Mouse (Mus musculus) gastrocnemius, postnatal 14 days (tissue): ENCODE measurements around the gene Id3. TPM values are rescaled to one million over a fixed set of nuclear protein-coding genes. Genes with fewer than 3 reads are reported as not detected.
"Not testable (repeated sequence)": the region's sequence is repeated elsewhere in the genome, so short reads cannot be mapped to it uniquely, and the experiment has no call there.

ENCODE experiments used
- DNase-seq: peaks from one replicate; pipeline ENCODE4 v3.0.0; 2021; ENCODE audit warnings: mixed read lengths
- intact Hi-C: fragments of 180-260 bp; cut with DNase I; formaldehyde crosslinking; loops from one replicate; pipeline ENCODE4 v1.15.1; 2025; ENCODE audit warnings: low total_unique reads
- long read RNA-seq, 2 experiments: library from polyadenylated mRNA; stranded (forward); transcript quantifications; one replicate each; pipeline ENCODE4 v2.0.0; 2021
- total RNA-seq, 2 experiments: library from RNA; stranded (reverse); gene quantifications; 2 replicates each; pipeline ENCODE4 v1.2.3; 2021

Gene Id3
- 10 to 100 TPM; 28.4 to 28.7 TPM for total RNA-seq
- long read RNA-seq, experiment 1, transcript Id3-201 (3 exons, 1,278 nt) = major isoform, 40 of 43 reads
- long read RNA-seq, experiment 1, partial matches to known transcripts = 0 of 43 reads
- long read RNA-seq, experiment 1, other reads (novel, unspliced or antisense) = 2 of 43 reads
- long read RNA-seq, experiment 2, transcript Id3-201 (3 exons, 1,278 nt) = major isoform, 36 of 37 reads
- long read RNA-seq, experiment 2, partial matches to known transcripts = 0 of 37 reads
- long read RNA-seq, experiment 2, other reads (novel, unspliced or antisense) = 0 of 37 reads

- peak; percentile 96 for DNase-seq
- intact Hi-C loops = no loop called here
These were observed at the start of gene Id3 for GRCm38 (mm10) chr4:136143193-136143976. TSS of gene Id3 (plus strand) at chr4:136143497.

GRCm38 (mm10) chr4:136094519-136095219 lies 48.6 kb upstream of the Id3 start:
- intact Hi-C loops = no loop called here
- peak; percentile 59 for DNase-seq

GRCm38 (mm10) chr4:136095490-136096105 lies 47.7 kb upstream of the Id3 start:
- intact Hi-C loops = no loop called here
- no peak for DNase-seq

GRCm38 (mm10) chr4:136096446-136097113 lies 46.7 kb upstream of the Id3 start:
- DNase-seq = no peak
- intact Hi-C loops = no loop called here

GRCm38 (mm10) chr4:136098446-136098845 lies 44.9 kb upstream of the Id3 start:
- no peak for DNase-seq
- intact Hi-C loops = no loop called here

GRCm38 (mm10) chr4:136100396-136101070 lies 42.8 kb upstream of the Id3 start:
- no peak for DNase-seq
- intact Hi-C loops = no loop called here

- intact Hi-C loops, DNase-seq: not testable (repeated sequence)
These were observed 41.5 kb upstream of the Id3 start for GRCm38 (mm10) chr4:136101753-136102152.

GRCm38 (mm10) chr4:136104590-136105337 lies 38.5 kb upstream of the Id3 start:
- intact Hi-C loops = no loop called here
- DNase-seq = peak; percentile 36

- intact Hi-C loops = no loop called here
These were observed 36.4 kb upstream of the Id3 start for GRCm38 (mm10) chr4:136106880-136107301.

GRCm38 (mm10) chr4:136109153-136109552 lies 34.1 kb upstream of the Id3 start:
- intact Hi-C loops = no loop called here
- DNase-seq = no peak

More at GRCm38 (mm10) chr4:136106880-136107301, 36.4 kb upstream of the Id3 start:
- DNase-seq = no peak

- intact Hi-C loops = no loop called here
- DNase-seq = no peak
These were observed 33.1 kb upstream of the Id3 start for GRCm38 (mm10) chr4:136109941-136110900.

- intact Hi-C loops = no loop called here
- DNase-seq = no peak
These were observed 31.0 kb upstream of the Id3 start for GRCm38 (mm10) chr4:136112344-136112743.

GRCm38 (mm10) chr4:136114747-136115146 lies 28.6 kb upstream of the Id3 start:
- intact Hi-C loops = no loop called here
- no peak for DNase-seq

- intact Hi-C loops = no loop called here
- DNase-seq = peak; percentile 61
These were observed 26.3 kb upstream of the Id3 start for GRCm38 (mm10) chr4:136117022-136117421.

- intact Hi-C loops = no loop called here
These were observed 23.3 kb upstream of the Id3 start for GRCm38 (mm10) chr4:136120041-136120440.

GRCm38 (mm10) chr4:136121158-136121557 lies 22.1 kb upstream of the Id3 start:
- intact Hi-C loops = no loop called here

More at GRCm38 (mm10) chr4:136120041-136120440, 23.3 kb upstream of the Id3 start:
- peak; percentile 49 for DNase-seq

More at GRCm38 (mm10) chr4:136121158-136121557, 22.1 kb upstream of the Id3 start:
- no peak for DNase-seq
